Mouse (Mus musculus) leukemia stem cell, adult 10-12 weeks (primary cell): Measurements from ENCODE around the gene Clec9a. TPM values are rescaled to one million over a fixed set of nuclear protein-coding genes. Genes with fewer than 3 reads are reported as not detected.

Source experiments
- polyA plus RNA-seq: library from polyadenylated mRNA; stranded (reverse); fragments of >175 nt; gene quantifications from 2 replicates; pipeline ENCODE4 v1.2.3, GENCODE M21; 2012; ENCODE audit warnings: low replicate concordance

Gene Clec9a
- polyA plus RNA-seq, result 0.32 TPM in 1 of 2 replicates, not detected in the other

DNA sequence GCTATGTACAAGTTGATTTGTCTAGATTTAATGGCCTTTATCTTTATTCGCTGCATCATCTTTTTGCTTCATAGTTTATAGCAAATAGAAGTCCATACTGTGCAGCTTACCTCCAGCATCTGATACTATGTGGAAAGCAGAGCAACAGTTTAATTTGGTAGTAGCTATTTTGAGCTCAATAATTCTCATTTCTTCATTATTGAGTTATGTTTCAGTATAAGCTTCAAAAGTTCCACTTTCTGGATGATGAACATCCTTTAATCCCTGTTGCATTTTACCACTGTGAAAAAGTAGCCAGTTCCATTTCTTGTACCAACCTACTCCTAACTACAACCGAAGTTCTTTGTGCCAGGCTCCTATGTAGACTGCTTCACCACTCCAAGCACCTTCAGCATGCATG is at the start of gene Clec9a:
Gene Clec9a (plus strand): TSS at position 301 of the 400 bp plus-strand sequence.

DNA sequence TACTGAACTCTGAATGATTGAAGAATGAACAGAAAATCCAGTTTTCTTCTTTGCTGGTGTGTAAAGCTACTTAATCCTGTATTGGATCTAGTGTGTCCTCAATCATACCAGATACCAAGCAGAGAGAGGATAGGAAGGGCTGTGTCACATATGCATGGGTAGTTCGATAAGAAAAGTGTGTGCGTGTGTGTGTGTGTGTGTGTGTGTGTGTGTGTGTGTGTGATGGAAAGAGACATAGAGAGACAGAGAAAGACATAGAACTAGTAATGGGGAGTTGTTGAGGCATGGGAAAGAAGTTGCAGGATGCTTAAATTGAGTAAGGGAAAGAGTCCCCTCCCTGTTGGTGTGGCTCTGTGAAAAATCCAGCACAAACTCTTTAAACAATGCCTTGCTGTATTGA is 22.9 kb upstream of the Clec9a start, which contains the start of gene Clec12b:
Gene Clec12b (minus strand): TSS at position 101 of the 400 bp plus-strand sequence.

DNA sequence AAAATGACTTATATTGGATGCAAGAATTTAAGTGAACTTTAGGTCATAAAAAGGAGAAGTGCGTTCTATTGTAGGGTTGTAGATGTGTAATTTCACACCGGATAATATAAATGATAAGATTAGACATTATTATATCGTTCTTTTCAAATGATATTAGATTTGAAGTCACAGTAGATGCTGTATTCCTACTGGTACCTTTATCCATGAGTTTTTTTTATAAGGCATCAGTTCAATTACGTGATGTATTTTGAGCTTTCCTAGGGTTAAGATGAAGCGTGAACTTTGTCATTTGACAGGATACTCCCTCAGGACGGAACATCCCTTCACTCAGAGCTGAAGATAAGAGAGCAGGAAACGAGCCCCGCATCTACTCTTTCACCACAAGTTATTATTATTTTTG is 11.7 kb upstream of the Clec9a start, which contains the start of gene Clec1b:
Gene Clec1b (plus strand): TSS at position 301 of the 400 bp plus-strand sequence.

DNA sequence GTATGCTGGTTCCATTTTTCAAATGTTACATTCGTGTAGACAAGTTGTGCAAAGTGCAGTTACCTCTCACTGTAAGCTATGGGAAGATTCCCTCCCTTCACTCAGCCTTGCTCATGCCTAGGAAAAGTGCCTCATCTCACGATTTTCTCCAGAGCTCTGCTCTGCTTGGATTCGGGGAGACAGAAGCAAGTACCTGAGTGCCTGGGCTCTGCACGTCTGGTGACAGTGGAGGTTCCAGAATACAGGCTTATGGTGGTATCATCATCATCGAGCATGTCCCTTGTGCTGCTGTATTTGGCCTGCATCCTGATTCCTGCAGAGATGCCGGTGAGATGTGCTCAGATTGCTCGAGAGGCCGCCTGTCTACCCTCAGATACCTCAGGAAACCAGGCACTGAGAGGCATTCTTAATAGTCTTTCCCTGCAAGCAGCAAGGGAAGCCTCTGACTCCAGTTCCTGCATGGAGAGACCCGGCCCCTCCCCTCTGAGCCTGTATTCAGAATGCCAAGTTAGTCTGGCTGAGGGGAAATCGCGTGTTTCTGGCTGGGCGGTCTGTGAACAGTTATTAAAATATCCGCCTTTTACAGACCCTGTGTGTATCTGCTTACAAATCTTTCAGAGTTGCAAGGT is 42.9 kb downstream of the Clec9a start, which contains the start of gene Clec1a:
Gene Clec1a (minus strand): TSS at position 590 of the 629 bp plus-strand sequence.

Other genes starting within 250 kb of the Clec9a start
- gene Clec2d, start 228.2 kb upstream of the Clec9a start, polyA plus RNA-seq, result 7.9 and 10.7 TPM in 2 replicates
- 0.64 and 0.90 TPM in 2 replicates for gene Cd69, start 133.4 kb upstream of the Clec9a start, polyA plus RNA-seq
- not detected in 2 replicates for gene 4922502D21Rik, start 77.1 kb upstream of the Clec9a start, polyA plus RNA-seq
- 0.56 TPM in 1 of 2 replicates, not detected in the other for gene Clec12a, start 66.2 kb upstream of the Clec9a start, polyA plus RNA-seq
- gene Clec12b, start 23.0 kb upstream of the Clec9a start, polyA plus RNA-seq, result not detected in 2 replicates
- gene Clec1b, start 11.6 kb upstream of the Clec9a start, polyA plus RNA-seq, result 0.27 TPM in 1 of 2 replicates, not detected in the other
- gene Clec1a, start 43.1 kb downstream of the Clec9a start, polyA plus RNA-seq, result 0.09 TPM in 1 of 2 replicates, not detected in the other
- gene Olr1, start 98.3 kb downstream of the Clec9a start, polyA plus RNA-seq, result 0.05 TPM in 1 of 2 replicates, not detected in the other
- gene Tmem52b, start 103.7 kb downstream of the Clec9a start, polyA plus RNA-seq, result not detected in 2 replicates
- gene Gabarapl1, start 124.3 kb downstream of the Clec9a start, polyA plus RNA-seq, result 26.4 and 34.8 TPM in 2 replicates
- 0.14 and 0.34 TPM in 2 replicates for gene Klre1, start 169.0 kb downstream of the Clec9a start, polyA plus RNA-seq
- 0.39 TPM in 1 of 2 replicates, not detected in the other for gene Klrd1, start 182.9 kb downstream of the Clec9a start, polyA plus RNA-seq
- 0.25 and 0.89 TPM in 2 replicates for gene Klrk1, start 215.0 kb downstream of the Clec9a start, polyA plus RNA-seq
- not detected in 2 replicates for gene Klrc3, start 234.5 kb downstream of the Clec9a start, polyA plus RNA-seq